Mouse (Mus musculus) kidney, embryonic 16.5 days (tissue): ENCODE results near the gene Nectin4. TPM values are rescaled to one million over a fixed set of nuclear protein-coding genes. Genes with fewer than 3 reads are reported as not detected.

ENCODE experiments used
- ATAC-seq: fragments of 200-750 bp; cut with Nextera tagmentation; 2 replicates; pipeline ENCODE4 v1.8.0; 2017; ENCODE audit warnings: moderate TSS enrichment; ENCODE audit not compliant: low FRiP score, low TSS enrichment
- H3K27ac ChIP-seq: fragments of 300-500 bp; sonication (generic); 2 replicates; pipeline ENCODE4 v1.5.1; 2014; ENCODE audit warnings: low read length
- H3K27me3 ChIP-seq: fragments of 300-500 bp; sonication (generic); 2 replicates; pipeline ENCODE4 v1.6.1; 2014; ENCODE audit warnings: low read length, control low read depth, mixed read lengths; ENCODE audit not compliant: insufficient read depth
- H3K36me3 ChIP-seq: fragments of 300-500 bp; sonication (generic); 2 replicates; pipeline ENCODE4 v1.6.1; 2014; ENCODE audit warnings: low read length, control low read depth, mixed read lengths; ENCODE audit not compliant: insufficient read depth
- H3K4me1 ChIP-seq: fragments of 300-500 bp; sonication (generic); 2 replicates; pipeline ENCODE4 v1.6.1; 2014; ENCODE audit warnings: low read length, control low read depth, mixed read lengths; ENCODE audit not compliant: insufficient read depth
- H3K4me2 ChIP-seq: fragments of 300-500 bp; sonication (generic); replicated peaks from 2 replicates; pipeline ENCODE4 v1.6.1; 2014; ENCODE audit warnings: low read depth, low read length
- H3K4me3 ChIP-seq: fragments of 300-500 bp; sonication (generic); 2 replicates; pipeline ENCODE4 v1.5.1; 2014; ENCODE audit warnings: mild to moderate bottlenecking, low read length
- H3K9ac ChIP-seq: fragments of 300-500 bp; sonication (generic); replicated peaks from 2 replicates; pipeline ENCODE4 v1.6.1; 2014; ENCODE audit warnings: low read length
- H3K9me3 ChIP-seq: fragments of 300-500 bp; sonication (generic); 2 replicates; pipeline ENCODE4 v1.6.1; 2016; ENCODE audit warnings: low read length, control low read depth
- WGBS: fragments of 180-500 bp; shearing (Covaris S2); extraction: QIAGEN DNeasy Blood & Tissue Kit; methylation state at CpG from one replicate; pipeline ENCODE4 v1.1.7; 2014; 5-methylcytosine and 5-hydroxymethylcytosine counted together
- polyA plus RNA-seq: library from polyadenylated mRNA; unstranded; fragments of >200 nt; fragmentation: Nextera tagmentation; extraction: Ambion mirVana; gene quantifications from 2 replicates; pipeline ENCODE4 v1.2.1, GENCODE M21; 2015

The Nectin4 gene
- polyA plus RNA-seq, 1 experiment from 2014 or later = 4.7 TPM

DNA sequence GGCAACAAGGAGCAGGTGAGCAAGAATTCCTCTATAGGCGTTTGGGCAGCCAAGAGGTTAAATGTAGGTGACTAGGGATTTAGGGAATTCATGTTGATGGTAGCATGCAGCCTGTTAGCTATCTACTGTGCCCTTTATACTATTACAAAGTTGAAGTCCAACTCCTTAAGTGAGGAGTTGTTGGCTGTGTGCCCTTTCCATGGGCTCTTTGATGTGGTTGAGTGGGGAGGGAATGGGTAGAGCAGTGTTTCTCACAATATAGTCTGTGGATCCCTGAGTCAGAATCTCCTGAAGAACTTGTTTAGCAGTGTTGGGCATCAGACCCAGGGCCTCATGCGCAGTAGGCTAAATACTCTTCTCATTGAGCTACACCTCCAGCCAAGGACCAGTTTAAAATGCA is 13.1 kb upstream of the Nectin4 start:
- Histone ChIP-seq H3K4me1 (peaks cover 12% of the 10 kb centered on the region), H3K27me3 (no peaks in the 10 kb centered on the region), H3K4me3 (no peak overlapping the region), H3K4me2 (no peak overlapping the region), H3K9ac (no peak overlapping the region), H3K9me3 (no peaks in the 10 kb centered on the region; the same call in 1 of the 2 replicates), H3K27ac (no peak overlapping the region), H3K36me3 (peaks cover 14% of the 10 kb centered on the region)
- 86% methylated on average over 2 of the region's 2 CpGs for whole genome bisulfite sequencing
- no peak for ATAC-seq

DNA sequence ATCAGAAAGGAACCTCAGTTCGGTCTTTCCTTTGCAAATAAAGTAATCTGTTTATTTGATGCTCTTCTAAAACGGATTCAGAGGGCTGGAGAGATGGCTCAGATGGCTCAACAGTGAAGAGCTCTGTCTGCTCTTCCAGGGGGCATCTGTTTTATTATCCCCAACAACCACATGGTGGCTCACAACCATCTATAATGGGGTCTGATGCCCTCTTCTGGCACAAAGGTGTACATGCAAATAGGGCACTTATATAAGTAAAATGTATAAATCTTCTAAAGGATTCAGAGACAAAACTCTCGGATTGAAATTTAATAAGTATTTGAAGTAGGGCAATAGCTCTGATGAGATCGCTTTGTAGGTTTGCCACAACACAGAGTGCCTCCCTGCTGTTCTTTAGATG is 11.5 kb upstream of the Nectin4 start:
- peaks cover 13% of the 10 kb centered on the region for H3K4me1 ChIP-seq
- H3K9me3 ChIP-seq = no peaks in the 10 kb centered on the region; the same call in 1 of the 2 replicates
- no peak overlapping the region for H3K4me2 ChIP-seq
- peaks cover 14% of the 10 kb centered on the region for H3K36me3 ChIP-seq
- no peaks in the 10 kb centered on the region for H3K27me3 ChIP-seq
- no peak overlapping the region for H3K4me3 ChIP-seq
- no peak overlapping the region for H3K27ac ChIP-seq
- H3K9ac ChIP-seq = no peak overlapping the region
- no peak for ATAC-seq
- 73% methylated on average over 4 of the region's 4 CpGs for WGBS

- Histone ChIP-seq H3K4me1 (peaks cover 13% of the 10 kb centered on the region), H3K4me2 (peak overlapping the region; percentile 86), H3K4me3 (peak overlapping the region; percentile 60), H3K27ac (peak overlapping the region; percentile 65), H3K9me3 (no peaks in the 10 kb centered on the region; the same call in 1 of the 2 replicates), H3K27me3 (no peaks in the 10 kb centered on the region), H3K36me3 (peaks cover 14% of the 10 kb centered on the region), H3K9ac (peak overlapping the region; percentile 73)
- no peak; the same call in 1 of the 2 replicates for ATAC-seq
- WGBS = 2% methylated on average over 26 of the region's 26 CpGs
Observed at GRCm38 (mm10) chr1:171360253-171360652, 9.6 kb upstream of the Nectin4 start.

- Histone ChIP-seq H3K9ac (peak within 1 kb of the TSS; percentile 73), H3K36me3 (peaks cover 14% of the 10 kb centered on the region), H3K27ac (peak within 1 kb of the TSS; percentile 71), H3K4me2 (peak within 1 kb of the TSS; percentile 86), H3K9me3 (no peaks in the 10 kb centered on the region; the same call in 1 of the 2 replicates), H3K27me3 (no peaks in the 10 kb centered on the region), H3K4me1 (peaks cover 13% of the 10 kb centered on the region), H3K4me3 (peak within 1 kb of the TSS; percentile 60)
- peak; percentile 95 for ATAC-seq
- under 1% methylated on average over 21 of the region's 21 CpGs for WGBS
Observed at GRCm38 (mm10) chr1:171360656-171361055, 9.2 kb upstream of the Nectin4 start, which contains the start of gene Klhdc9. Klhdc9 (minus strand) TSS chr1:171360798.

DNA sequence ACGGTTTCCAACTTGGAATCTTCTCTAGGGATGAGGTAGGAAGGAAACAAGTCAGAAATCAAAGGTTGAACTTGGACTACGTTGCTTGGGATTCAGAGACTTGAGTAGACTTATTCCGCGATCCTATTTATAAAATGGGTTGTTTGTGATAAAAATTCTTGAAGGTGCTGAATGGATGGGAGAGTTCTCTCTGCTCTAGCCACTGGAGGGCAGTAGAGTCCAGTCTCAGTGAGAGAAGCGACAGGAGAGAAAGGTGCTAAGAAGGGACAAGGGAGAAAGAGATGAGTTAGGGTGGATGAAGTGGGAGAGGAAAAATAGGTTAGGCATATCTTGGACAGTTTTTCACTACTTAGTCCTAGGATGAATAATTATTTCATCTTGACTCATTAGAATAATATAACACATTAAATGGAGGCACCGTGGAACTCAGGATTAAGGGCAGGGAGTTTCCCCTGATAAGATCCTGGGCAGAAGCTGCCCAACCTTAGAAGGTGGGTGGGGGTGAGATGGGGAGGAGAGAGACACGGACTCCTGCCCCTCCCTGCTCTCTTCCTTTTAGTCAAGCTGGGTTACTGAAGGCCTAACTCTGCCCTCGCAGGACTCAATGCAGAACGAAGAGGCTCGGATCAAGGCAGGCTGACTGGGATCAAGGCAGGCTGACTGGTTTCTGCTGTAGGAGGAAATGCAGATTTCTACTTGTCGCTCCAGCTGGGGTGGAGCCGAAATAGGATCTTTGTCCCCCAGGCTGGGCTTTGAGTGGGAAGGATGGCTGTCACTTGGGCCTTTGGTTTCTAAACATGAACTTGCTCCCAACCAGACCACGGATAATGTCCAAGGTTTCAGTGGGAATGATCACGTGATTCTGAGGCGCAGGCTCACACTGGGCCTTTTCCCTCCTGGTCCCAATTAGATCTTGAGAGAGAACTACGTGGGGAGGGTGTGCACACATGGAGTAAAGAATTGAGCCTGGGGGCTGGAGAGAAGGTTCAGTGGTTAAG is 8.5 kb upstream of the Nectin4 start:
- peaks cover 14% of the 10 kb centered on the region for H3K36me3 ChIP-seq
- H3K4me3 ChIP-seq = peak overlapping the region; percentile 60
- 28% methylated on average over 16 of the region's 16 CpGs for WGBS
- H3K4me2 ChIP-seq = peak overlapping the region; percentile 86
- no peaks in the 10 kb centered on the region; the same call in 1 of the 2 replicates for H3K9me3 ChIP-seq
- H3K27ac ChIP-seq = peak overlapping the region; percentile 71
- ATAC-seq = peak; percentile 52; the same call in 1 of the 2 replicates
- H3K27me3 ChIP-seq = no peaks in the 10 kb centered on the region
- H3K4me1 ChIP-seq = peaks cover 13% of the 10 kb centered on the region
- H3K9ac ChIP-seq = peak overlapping the region; percentile 73

DNA sequence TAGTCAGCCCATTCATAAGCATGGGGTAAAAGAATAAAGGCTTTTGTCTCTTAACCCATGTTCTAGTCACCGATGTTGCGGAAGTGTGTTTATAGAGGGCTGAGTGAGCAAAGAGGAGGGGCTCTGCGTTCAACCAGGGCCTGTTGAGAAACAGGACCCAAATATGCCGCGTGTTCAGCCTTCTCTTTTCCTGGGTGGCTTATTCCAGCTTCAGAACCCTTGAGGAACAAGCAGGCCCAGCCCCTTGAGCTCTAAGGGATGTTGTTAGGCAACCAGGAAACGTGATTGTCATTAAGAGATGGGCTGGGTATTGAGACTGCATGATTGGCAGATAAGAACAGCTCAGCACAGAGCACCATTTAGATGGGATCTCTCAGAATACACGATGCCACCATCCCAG is 4.0 kb upstream of the Nectin4 start:
- no peak for ATAC-seq
- Histone ChIP-seq H3K4me3 (no peak overlapping the region), H3K9ac (no peak overlapping the region), H3K27ac (no peak overlapping the region), H3K27me3 (no peaks in the 10 kb centered on the region), H3K9me3 (no peaks in the 10 kb centered on the region), H3K36me3 (no peaks in the 10 kb centered on the region), H3K4me1 (peaks cover 14% of the 10 kb centered on the region), H3K4me2 (no peak overlapping the region)
- WGBS = 63% methylated on average over 7 of the region's 7 CpGs

- no peak overlapping the region for H3K9ac ChIP-seq
- H3K27ac ChIP-seq = no peak overlapping the region
- no peak overlapping the region for H3K4me2 ChIP-seq
Observed at GRCm38 (mm10) chr1:171372880-171373279, 3.0 kb downstream of the Nectin4 start.

GRCm38 (mm10) chr1:171373946-171374345 is 4.0 kb downstream of the Nectin4 start:
- ATAC-seq = no peak
- Histone ChIP-seq H3K36me3 (no peaks in the 10 kb centered on the region), H3K4me3 (no peak overlapping the region), H3K27ac (no peak overlapping the region), H3K9me3 (no peaks in the 10 kb centered on the region), H3K4me1 (peaks cover 14% of the 10 kb centered on the region), H3K27me3 (no peaks in the 10 kb centered on the region), H3K4me2 (no peak overlapping the region), H3K9ac (no peak overlapping the region)
- WGBS = 6% methylated on average over 2 of the region's 4 CpGs

More at GRCm38 (mm10) chr1:171372880-171373279, 3.0 kb downstream of the Nectin4 start:
- Histone ChIP-seq H3K27me3 (no peaks in the 10 kb centered on the region), H3K9me3 (no peaks in the 10 kb centered on the region), H3K4me1 (peaks cover 22% of the 10 kb centered on the region), H3K4me3 (no peak overlapping the region), H3K36me3 (no peaks in the 10 kb centered on the region)
- ATAC-seq = no peak
- 40% methylated on average over 3 of the region's 3 CpGs for WGBS

DNA sequence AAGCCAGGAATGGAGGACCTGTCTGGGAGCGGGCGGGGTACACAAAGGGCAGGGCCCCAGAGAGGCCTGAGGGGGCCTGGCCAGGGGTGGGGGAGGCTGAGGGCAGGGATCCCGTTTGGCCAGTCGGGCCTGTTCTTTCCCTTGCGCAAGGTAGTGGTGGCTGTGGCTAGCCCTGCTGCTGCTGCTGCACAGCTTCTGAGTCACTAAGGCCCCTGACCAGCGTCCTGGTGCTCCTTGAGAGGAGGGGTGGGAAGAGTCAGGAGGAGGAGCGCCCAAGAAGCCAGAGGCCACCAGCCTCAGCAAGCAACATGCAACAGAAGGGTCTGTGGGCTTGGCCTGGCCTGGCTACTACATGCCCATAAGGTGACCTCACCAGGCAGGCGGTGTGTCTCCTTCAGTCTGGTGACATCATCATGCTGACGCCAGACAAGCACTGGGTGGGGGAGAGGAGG is 5.8 kb downstream of the Nectin4 start:
- WGBS = 47% methylated on average over 9 of the region's 9 CpGs
- ATAC-seq = peak; percentile 46; the same call in 1 of the 2 replicates
- Histone ChIP-seq H3K9ac (no peak overlapping the region), H3K9me3 (no peaks in the 10 kb centered on the region), H3K4me1 (peaks cover 21% of the 10 kb centered on the region), H3K36me3 (no peaks in the 10 kb centered on the region), H3K4me2 (no peak overlapping the region), H3K4me3 (no peak overlapping the region), H3K27ac (no peak overlapping the region), H3K27me3 (peaks cover 3% of the 10 kb centered on the region; the same call in 1 of the 2 replicates)
